Mouse (Mus musculus) lung, adult 2 months (tissue): ENCODE data around the gene Cers6. TPM values are rescaled to one million over a fixed set of nuclear protein-coding genes. Genes with fewer than 3 reads are reported as not detected.

ENCODE experiments used
- DNase-seq: peaks from one replicate; pipeline ENCODE4 v3.0.0; 2022
- H3K4me1 ChIP-seq: fragments of 200-500 bp; 2 replicates; pipeline ENCODE4 v1.6.1; 2011; ENCODE audit warnings: low read length; ENCODE audit not compliant: control insufficient read depth, insufficient read depth
- H3K4me3 ChIP-seq: fragments of 200-500 bp; replicated peaks from 2 replicates; pipeline ENCODE3; 2011; ENCODE audit warnings: low read depth, mild to moderate bottlenecking, control low read depth, low read length; ENCODE audit errors: extremely low read depth
- CTCF ChIP-seq: fragments of 200-500 bp; IDR thresholded peaks from 2 replicates; pipeline ENCODE4 v1.5.1; 2011; ENCODE audit warnings: mild to moderate bottlenecking, low read length, control low read depth; ENCODE audit not compliant: insufficient read depth
- POLR2A ChIP-seq: fragments of 200-500 bp; IDR thresholded peaks from 2 replicates; pipeline ENCODE4 v1.6.1; 2011; ENCODE audit warnings: low read depth, mild to moderate bottlenecking, control low read depth, low read length, borderline replicate concordance; ENCODE audit errors: extremely low read depth
- WGBS: fragments of 180-500 bp; shearing (Covaris S2); methylation state at CpG from one replicate; pipeline ENCODE4 v1.1.7; 2018; 5-methylcytosine and 5-hydroxymethylcytosine counted together
- polyA plus RNA-seq: library from polyadenylated mRNA; depleted of rRNA; stranded (reverse); fragments of >200 nt; gene quantifications from 2 replicates; pipeline ENCODE4 v1.2.3, GENCODE M21; 2012

The Cers6 gene
- polyA plus RNA-seq, 1 experiment = 16.2 TPM

GRCm38 (mm10) chr2:69045926-69046325, 184.7 kb downstream of the Cers6 start:
- Histone ChIP-seq H3K4me1 (no peaks in the 10 kb centered on the region; the same call in 1 of the 2 replicates), H3K4me3 (no peak overlapping the region)
- TF ChIP-seq CTCF (no peak), POLR2A (no peak)
- WGBS = 88% methylated on average over 4 of the region's 4 CpGs
- DNase-seq = no peak

- Histone ChIP-seq H3K4me3 (no peak overlapping the region), H3K4me1 (no peaks in the 10 kb centered on the region; the same call in 1 of the 2 replicates)
- TF ChIP-seq CTCF = no peak
- TF ChIP-seq POLR2A = no peak
- DNase-seq = no peak
- WGBS = 69% methylated on average over 7 of the region's 7 CpGs
Observed at GRCm38 (mm10) chr2:69047297-69047696, 186.1 kb downstream of the Cers6 start.

- no peak for TF ChIP-seq CTCF
- no peak for TF ChIP-seq POLR2A
- 95% methylated on average over 3 of the region's 3 CpGs for WGBS
- no peak for DNase-seq
Observed at GRCm38 (mm10) chr2:69047805-69048204, 186.6 kb downstream of the Cers6 start.

GRCm38 (mm10) chr2:69049179-69049578, 187.9 kb downstream of the Cers6 start:
- Histone ChIP-seq H3K4me3 (no peak overlapping the region), H3K4me1 (no peaks in the 10 kb centered on the region; the same call in 1 of the 2 replicates)
- WGBS = 70% methylated on average over 7 of the region's 7 CpGs
- no peak for DNase-seq
- TF ChIP-seq POLR2A (no peak), CTCF (no peak)

More at GRCm38 (mm10) chr2:69047805-69048204, 186.6 kb downstream of the Cers6 start:
- H3K4me1 ChIP-seq = no peaks in the 10 kb centered on the region; the same call in 1 of the 2 replicates
- no peak overlapping the region for H3K4me3 ChIP-seq

- no peak for TF ChIP-seq CTCF
- TF ChIP-seq POLR2A = no peak
- Histone ChIP-seq H3K4me3 (no peak overlapping the region), H3K4me1 (no peaks in the 10 kb centered on the region; the same call in 1 of the 2 replicates)
- WGBS = 68% methylated on average over 4 of the region's 4 CpGs
- DNase-seq = no peak
Observed at GRCm38 (mm10) chr2:69050189-69050588, 188.9 kb downstream of the Cers6 start.

GRCm38 (mm10) chr2:69051596-69051995, 190.4 kb downstream of the Cers6 start:
- no peak for DNase-seq
- Histone ChIP-seq H3K4me1 (no peaks in the 10 kb centered on the region; the same call in 1 of the 2 replicates), H3K4me3 (no peak overlapping the region)
- no peak for TF ChIP-seq POLR2A
- no peak for TF ChIP-seq CTCF
- WGBS = 33% methylated on average over 1 of the region's 1 CpGs

- H3K4me1 ChIP-seq = no peaks in the 10 kb centered on the region; the same call in 1 of the 2 replicates
- TF ChIP-seq POLR2A (no peak), CTCF (no peak)
- no peak for DNase-seq
- no peak overlapping the region for H3K4me3 ChIP-seq
- WGBS = 82% methylated on average over 4 of the region's 4 CpGs
Observed at GRCm38 (mm10) chr2:69053210-69053858, 192.1 kb downstream of the Cers6 start.

GRCm38 (mm10) chr2:69054279-69054678, 193.0 kb downstream of the Cers6 start:
- peak; percentile 23 for DNase-seq
- H3K4me1 ChIP-seq = no peaks in the 10 kb centered on the region; the same call in 1 of the 2 replicates
- TF ChIP-seq POLR2A = no peak
- no peak for TF ChIP-seq CTCF
- WGBS = 55% methylated on average over 4 of the region's 4 CpGs
- no peak overlapping the region for H3K4me3 ChIP-seq

- DNase-seq = no peak
- TF ChIP-seq CTCF (no peak), POLR2A (no peak)
- H3K4me1 ChIP-seq = no peaks in the 10 kb centered on the region; the same call in 1 of the 2 replicates
- WGBS = 93% methylated on average over 6 of the region's 6 CpGs
- no peak overlapping the region for H3K4me3 ChIP-seq
Observed at GRCm38 (mm10) chr2:69055174-69055573, 193.9 kb downstream of the Cers6 start.

GRCm38 (mm10) chr2:69061313-69061712, 200.1 kb downstream of the Cers6 start:
- no peak for DNase-seq
- TF ChIP-seq CTCF (no peak), POLR2A (no peak)
- Histone ChIP-seq H3K4me3 (no peak overlapping the region), H3K4me1 (no peaks in the 10 kb centered on the region)
